Mouse (Mus musculus): Measurements from ENCODE around the gene Gpr152. TPM values are rescaled to one million over a fixed set of nuclear protein-coding genes. Genes with fewer than 3 reads are reported as not detected.
A peak's percentile ranks its signal among the peaks of the same experiment; 100 is the strongest.

Gene Gpr152
- polyA plus RNA-seq, 1 experiment from 2014 or later = not detected

DNA sequence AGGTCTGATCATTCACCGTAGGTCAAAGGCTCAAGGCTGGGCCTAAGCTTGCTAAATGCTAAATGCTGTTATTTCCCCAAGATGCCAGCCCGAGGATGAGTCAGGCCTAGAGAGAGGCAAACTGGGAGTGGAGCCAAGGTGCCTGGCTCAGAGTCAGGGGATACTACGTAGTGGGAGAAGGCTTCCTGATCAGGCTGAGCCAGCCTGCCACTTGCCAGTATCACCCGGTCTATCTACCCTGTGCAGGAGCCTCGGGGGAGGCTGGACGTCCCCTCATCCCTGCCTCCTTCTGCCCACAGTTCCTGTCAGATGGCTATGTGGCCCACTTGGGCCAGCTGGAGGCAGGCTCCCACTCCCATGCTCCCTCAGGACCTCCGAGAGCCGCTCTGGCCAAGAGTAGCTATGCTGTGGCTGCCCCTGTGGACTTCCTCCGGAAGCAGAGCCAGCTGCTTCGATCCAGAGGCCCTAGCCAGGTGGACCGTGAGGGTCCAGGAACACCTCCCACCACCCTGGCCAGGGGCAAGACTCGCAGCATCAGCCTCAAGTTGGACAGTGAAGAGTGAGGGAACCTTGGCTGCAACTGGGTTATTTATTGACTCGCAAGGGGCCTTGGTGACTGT is 26.3 kb upstream of the Gpr152 start:
- Histone ChIP-seq H3K36me3 (ENCODE audit: control insufficient read depth, insufficient read depth, low read length) (peaks cover 19% of the 10 kb centered on the region), H3K4me3 (ENCODE audit: low read depth, low read length) (no peak overlapping the region), H3K4me1 (replicated peaks; ENCODE audit: control insufficient read depth, insufficient read depth) (no peaks in the 10 kb centered on the region), H3K4me2 (replicated peaks; ENCODE audit: low read depth) (no peak overlapping the region), H3K9me3 (ENCODE audit: control insufficient read depth, low read length) (no peaks in the 10 kb centered on the region), H3K27me3 (ENCODE audit: control insufficient read depth, insufficient read depth, low read length) (no peaks in the 10 kb centered on the region), H3K9ac (ENCODE audit: low read length) (0 out of 2 replicates have a peak overlapping the region, but pooled peaks have one; percentile 1), H3K27ac (replicated peaks) (peak overlapping the region; percentile 13; the same call in 1 of the 2 replicates)
- DNase-seq (ENCODE audit: low spot score) = peak; percentile 52
- peak; percentile 41 for ATAC-seq (ENCODE audit: low FRiP score, low TSS enrichment)
- TF ChIP-seq EP300 (optimal IDR thresholded peaks at IDR 0.05) (no peak), CTCF (IDR thresholded peaks at IDR 0.05; ENCODE audit: low read depth) (no peak)
- WGBS = 66% methylated on average over 13 of the region's 13 CpGs

GRCm38 (mm10) chr19:4113806-4114230 is 25.8 kb upstream of the Gpr152 start:
- peak; percentile 19; the same call in 1 of the 2 replicates for ATAC-seq (ENCODE audit: low FRiP score, low TSS enrichment)
- DNase-seq (ENCODE audit: low spot score) = no peak
- H3K4me3 ChIP-seq (ENCODE audit: low read depth, low read length) = no peak overlapping the region
- TF ChIP-seq CTCF (IDR thresholded peaks at IDR 0.05; ENCODE audit: low read depth) (no peak), EP300 (optimal IDR thresholded peaks at IDR 0.05) (no peak)
- peak overlapping the region; percentile 13; the same call in 1 of the 2 replicates for H3K27ac ChIP-seq (replicated peaks)
- no peak overlapping the region for H3K9ac ChIP-seq (ENCODE audit: low read length)
- H3K27me3 ChIP-seq (ENCODE audit: control insufficient read depth, insufficient read depth, low read length) = no peaks in the 10 kb centered on the region
- H3K4me1 ChIP-seq (replicated peaks; ENCODE audit: control insufficient read depth, insufficient read depth) = no peaks in the 10 kb centered on the region
- peaks cover 21% of the 10 kb centered on the region for H3K36me3 ChIP-seq (ENCODE audit: control insufficient read depth, insufficient read depth, low read length)
- no peak overlapping the region for H3K4me2 ChIP-seq (replicated peaks; ENCODE audit: low read depth)
- H3K9me3 ChIP-seq (ENCODE audit: control insufficient read depth, low read length) = no peaks in the 10 kb centered on the region
- WGBS = 25% methylated on average over 5 of the region's 5 CpGs

GRCm38 (mm10) chr19:4114551-4114950 is 25.0 kb upstream of the Gpr152 start:
- Histone ChIP-seq H3K9ac (ENCODE audit: low read length) (no peak overlapping the region), H3K4me1 (replicated peaks; ENCODE audit: control insufficient read depth, insufficient read depth) (no peaks in the 10 kb centered on the region), H3K4me3 (ENCODE audit: low read depth, low read length) (no peak overlapping the region), H3K36me3 (ENCODE audit: control insufficient read depth, insufficient read depth, low read length) (peaks cover 21% of the 10 kb centered on the region), H3K27ac (replicated peaks) (no peak overlapping the region), H3K4me2 (replicated peaks; ENCODE audit: low read depth) (no peak overlapping the region), H3K9me3 (ENCODE audit: control insufficient read depth, low read length) (no peaks in the 10 kb centered on the region), H3K27me3 (ENCODE audit: control insufficient read depth, insufficient read depth, low read length) (no peaks in the 10 kb centered on the region)
- TF ChIP-seq CTCF (IDR thresholded peaks at IDR 0.05; ENCODE audit: low read depth) = no peak
- TF ChIP-seq EP300 (optimal IDR thresholded peaks at IDR 0.05) = no peak
- DNase-seq (ENCODE audit: low spot score) = no peak
- 88% methylated on average over 10 of the region's 10 CpGs for WGBS
- ATAC-seq (ENCODE audit: low FRiP score, low TSS enrichment) = no peak

DNA sequence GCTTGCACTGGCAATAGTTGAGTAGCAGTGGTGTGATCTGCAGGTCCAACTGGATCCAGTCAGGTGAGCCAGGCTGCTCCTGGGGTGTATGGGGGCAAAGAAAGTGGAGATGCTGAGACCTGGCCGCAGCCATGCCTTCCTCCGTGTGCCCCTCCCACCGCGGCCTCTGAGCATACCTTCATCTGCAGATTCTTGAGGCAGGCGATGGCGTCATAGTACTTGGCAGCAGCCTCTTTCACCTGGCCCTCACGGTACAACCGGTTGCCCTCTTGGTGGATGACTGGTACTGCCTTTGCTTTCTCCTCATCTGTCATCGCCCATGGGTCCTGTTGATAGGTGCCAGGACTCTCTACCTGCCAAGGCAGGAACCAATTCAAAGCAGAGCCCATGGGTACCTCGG is 24.4 kb upstream of the Gpr152 start:
- Histone ChIP-seq H3K4me3 (ENCODE audit: low read depth, low read length) (no peak overlapping the region), H3K36me3 (ENCODE audit: control insufficient read depth, insufficient read depth, low read length) (peaks cover 21% of the 10 kb centered on the region), H3K27ac (replicated peaks) (no peak overlapping the region), H3K4me1 (replicated peaks; ENCODE audit: control insufficient read depth, insufficient read depth) (no peaks in the 10 kb centered on the region), H3K4me2 (replicated peaks; ENCODE audit: low read depth) (no peak overlapping the region), H3K27me3 (ENCODE audit: control insufficient read depth, insufficient read depth, low read length) (no peaks in the 10 kb centered on the region), H3K9ac (ENCODE audit: low read length) (no peak overlapping the region), H3K9me3 (ENCODE audit: control insufficient read depth, low read length) (no peaks in the 10 kb centered on the region)
- TF ChIP-seq EP300 (optimal IDR thresholded peaks at IDR 0.05) (no peak), CTCF (IDR thresholded peaks at IDR 0.05; ENCODE audit: low read depth) (no peak)
- no peak for ATAC-seq (ENCODE audit: low FRiP score, low TSS enrichment)
- WGBS = 94% methylated on average over 10 of the region's 10 CpGs
- no peak for DNase-seq (ENCODE audit: low spot score)

GRCm38 (mm10) chr19:4115816-4116215 is 23.8 kb upstream of the Gpr152 start:
- Histone ChIP-seq H3K27me3 (ENCODE audit: control insufficient read depth, insufficient read depth, low read length) (no peaks in the 10 kb centered on the region), H3K4me3 (ENCODE audit: low read depth, low read length) (no peak overlapping the region), H3K4me1 (replicated peaks; ENCODE audit: control insufficient read depth, insufficient read depth) (peaks cover 5% of the 10 kb centered on the region), H3K9ac (ENCODE audit: low read length) (no peak overlapping the region), H3K36me3 (ENCODE audit: control insufficient read depth, insufficient read depth, low read length) (peaks cover 21% of the 10 kb centered on the region), H3K9me3 (ENCODE audit: control insufficient read depth, low read length) (no peaks in the 10 kb centered on the region), H3K27ac (replicated peaks) (no peak overlapping the region), H3K4me2 (replicated peaks; ENCODE audit: low read depth) (no peak overlapping the region)
- DNase-seq (ENCODE audit: low spot score) (no peak), ATAC-seq (ENCODE audit: low FRiP score, low TSS enrichment) (no peak)
- TF ChIP-seq EP300 (optimal IDR thresholded peaks at IDR 0.05) (no peak), CTCF (IDR thresholded peaks at IDR 0.05; ENCODE audit: low read depth) (no peak)
- 87% methylated on average over 11 of the region's 11 CpGs for WGBS

- Histone ChIP-seq H3K9me3 (ENCODE audit: control insufficient read depth, low read length) (no peaks in the 10 kb centered on the region), H3K4me1 (replicated peaks; ENCODE audit: control insufficient read depth, insufficient read depth) (peaks cover 7% of the 10 kb centered on the region), H3K9ac (ENCODE audit: low read length) (no peak overlapping the region), H3K36me3 (ENCODE audit: control insufficient read depth, insufficient read depth, low read length) (peaks cover 19% of the 10 kb centered on the region), H3K27ac (replicated peaks) (no peak overlapping the region), H3K27me3 (ENCODE audit: control insufficient read depth, insufficient read depth, low read length) (no peaks in the 10 kb centered on the region), H3K4me2 (replicated peaks; ENCODE audit: low read depth) (no peak overlapping the region), H3K4me3 (ENCODE audit: low read depth, low read length) (no peak overlapping the region)
- DNase-seq (ENCODE audit: low spot score) (no peak), ATAC-seq (ENCODE audit: low FRiP score, low TSS enrichment) (no peak)
- TF ChIP-seq CTCF (IDR thresholded peaks at IDR 0.05; ENCODE audit: low read depth) (no peak), EP300 (optimal IDR thresholded peaks at IDR 0.05) (no peak)
- WGBS = 92% methylated on average over 7 of the region's 7 CpGs
Observed at GRCm38 (mm10) chr19:4117006-4117405, 22.6 kb upstream of the Gpr152 start.
